Mouse (Mus musculus) neural tube, embryonic 11.5 days (tissue): ENCODE results near the gene Cckbr. TPM values are rescaled to one million over a fixed set of nuclear protein-coding genes. Genes with fewer than 3 reads are reported as not detected.
"Not testable (repeated sequence)": the region's sequence is repeated elsewhere in the genome, so short reads cannot be mapped to it uniquely, and the experiment has no call there.

Experiments
- ATAC-seq: fragments of 200-750 bp; cut with Nextera tagmentation; 2 replicates; pipeline ENCODE4 v1.8.0; 2017; ENCODE audit warnings: moderate number of reproducible peaks, mild to moderate bottlenecking, moderate TSS enrichment, moderate library complexity; ENCODE audit not compliant: insufficient read depth, low FRiP score, low TSS enrichment
- DNase-seq: peaks from one replicate; pipeline ENCODE4 v3.0.0-alpha.2; 2015; ENCODE audit warnings: low spot score
- H3K27ac ChIP-seq: fragments of 300-500 bp; sonication (generic); 2 replicates; pipeline ENCODE4 v1.5.1; 2014; ENCODE audit warnings: low read depth, mild to moderate bottlenecking, low read length
- H3K27me3 ChIP-seq: fragments of 300-500 bp; sonication (generic); 2 replicates; pipeline ENCODE4 v1.6.1; 2014; ENCODE audit warnings: mild to moderate bottlenecking, low read length, mixed read lengths; ENCODE audit not compliant: control insufficient read depth, insufficient read depth
- H3K36me3 ChIP-seq: fragments of 300-500 bp; sonication (generic); 2 replicates; pipeline ENCODE4 v1.6.1; 2014; ENCODE audit warnings: mild to moderate bottlenecking, low read length, moderate library complexity, mixed read lengths; ENCODE audit not compliant: control insufficient read depth, insufficient read depth
- H3K4me1 ChIP-seq: fragments of 300-500 bp; sonication (generic); 2 replicates; pipeline ENCODE4 v1.6.1; 2014; ENCODE audit warnings: low read length, mixed read lengths; ENCODE audit not compliant: control insufficient read depth, insufficient read depth
- H3K4me2 ChIP-seq: fragments of 300-500 bp; sonication (generic); 2 replicates; pipeline ENCODE4 v1.6.1; 2014; ENCODE audit warnings: low read depth, mild to moderate bottlenecking, moderate library complexity
- H3K4me3 ChIP-seq: fragments of 300-500 bp; sonication (generic); 2 replicates; pipeline ENCODE4 v1.5.1; 2014; ENCODE audit warnings: low read depth, low read length
- H3K9ac ChIP-seq: fragments of 300-500 bp; sonication (generic); 2 replicates; pipeline ENCODE4 v1.6.1; 2014; ENCODE audit warnings: mild to moderate bottlenecking, low read length
- H3K9me3 ChIP-seq: fragments of 300-500 bp; sonication (generic); 2 replicates; pipeline ENCODE4 v1.6.1; 2016; ENCODE audit warnings: low read length; ENCODE audit not compliant: control insufficient read depth
- WGBS: fragments of 180-500 bp; shearing (Covaris S2); extraction: QIAGEN DNeasy Blood & Tissue Kit; methylation state at CpG from one replicate; pipeline ENCODE4 v1.1.7; 2014; 5-methylcytosine and 5-hydroxymethylcytosine counted together
- polyA plus RNA-seq: library from polyadenylated mRNA; unstranded; fragments of >200 nt; fragmentation: Nextera tagmentation; extraction: Ambion mirVana; gene quantifications from 2 replicates; pipeline ENCODE4 v1.2.1, GENCODE M21; 2014

Gene Cckbr
- polyA plus RNA-seq, 1 experiment from 2014 or later = not detected

DNA sequence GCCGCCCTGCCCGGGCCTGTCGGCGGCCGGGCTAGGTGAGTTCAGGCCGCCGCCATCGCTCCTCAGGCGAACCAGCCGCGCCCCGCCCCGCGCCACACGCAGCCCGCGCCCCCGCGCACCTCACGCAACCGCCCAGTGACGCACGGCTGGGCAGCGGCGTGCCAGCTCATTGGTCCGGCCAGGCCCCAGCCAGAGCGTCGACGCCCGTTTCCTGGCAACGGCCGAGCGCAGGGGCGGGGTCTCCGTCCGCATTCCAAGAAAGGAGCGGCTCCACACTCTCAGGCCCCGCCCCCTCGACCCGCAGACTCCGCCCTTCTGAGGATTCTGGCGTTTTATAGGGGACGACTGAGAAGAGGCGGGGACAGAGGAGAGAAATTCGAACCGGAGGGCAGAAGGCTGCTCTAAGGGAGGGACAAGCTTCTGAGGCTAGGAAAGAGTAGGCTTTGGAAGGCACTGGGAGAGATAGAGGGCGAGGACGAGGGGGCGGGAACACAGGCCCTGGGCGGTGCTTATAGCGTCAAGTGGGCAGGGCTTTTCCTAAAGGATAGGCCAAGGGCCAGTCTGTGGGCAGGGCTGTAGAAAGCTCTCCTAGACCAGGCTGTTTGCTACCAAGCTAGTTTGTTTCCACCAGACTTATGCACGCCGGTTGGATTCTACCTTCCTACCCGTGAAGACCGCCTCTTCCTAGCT, 25.5 kb upstream of the Cckbr start, which contains the start of gene Fam160a2:
Fam160a2 (minus strand) TSS at position 120 of the 690 bp plus-strand sequence.
- DNase-seq = peak; percentile 100
- peaks cover 5% of the 10 kb centered on the region; the same call in 1 of the 2 replicates for H3K4me1 ChIP-seq
- H3K9me3 ChIP-seq = no peaks in the 10 kb centered on the region
- peak within 1 kb of the TSS; percentile 80 for H3K9ac ChIP-seq
- no peaks in the 10 kb centered on the region for H3K27me3 ChIP-seq
- H3K27ac ChIP-seq = peak within 1 kb of the TSS; percentile 53; the same call in 1 of the 2 replicates
- H3K4me3 ChIP-seq = peak within 1 kb of the TSS; percentile 86
- H3K4me2 ChIP-seq = peak within 1 kb of the TSS; percentile 70
- no peaks in the 10 kb centered on the region for H3K36me3 ChIP-seq
- ATAC-seq = peak; percentile 99
- WGBS = under 1% methylated on average over 51 of the region's 55 CpGs

DNA sequence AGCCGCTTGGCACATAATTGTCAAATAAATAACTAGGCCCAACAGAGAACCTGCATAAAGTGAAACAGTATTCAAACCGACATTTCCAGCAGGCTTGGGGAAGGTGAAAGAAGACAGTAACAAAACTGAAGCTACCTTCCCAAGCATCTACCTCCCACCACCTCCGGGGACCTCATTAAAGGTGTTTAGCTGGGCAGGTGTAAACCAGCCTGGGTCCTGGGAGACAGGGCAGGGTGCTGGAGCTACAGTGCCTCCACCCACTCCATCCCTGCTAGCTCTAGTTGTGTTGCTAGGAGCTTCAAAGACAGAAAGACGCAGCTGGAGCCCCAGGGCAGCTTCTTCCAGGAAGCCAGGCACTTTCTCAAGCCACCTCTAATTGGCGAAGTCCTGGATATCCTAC, 21.3 kb upstream of the Cckbr start, which contains the start of gene Cnga4:
Cnga4 (plus strand) TSS at position 301 of the 400 bp plus-strand sequence.
- Histone ChIP-seq H3K27ac (no peak within 1 kb of the TSS), H3K36me3 (no peaks in the 10 kb centered on the region), H3K9me3 (no peaks in the 10 kb centered on the region), H3K4me2 (no peak within 1 kb of the TSS), H3K9ac (no peak within 1 kb of the TSS), H3K27me3 (no peaks in the 10 kb centered on the region), H3K4me3 (no peak within 1 kb of the TSS), H3K4me1 (peaks cover 1% of the 10 kb centered on the region; the same call in 1 of the 2 replicates)
- ATAC-seq (no peak), DNase-seq (no peak)
- WGBS = 83% methylated on average over 5 of the region's 5 CpGs

DNA sequence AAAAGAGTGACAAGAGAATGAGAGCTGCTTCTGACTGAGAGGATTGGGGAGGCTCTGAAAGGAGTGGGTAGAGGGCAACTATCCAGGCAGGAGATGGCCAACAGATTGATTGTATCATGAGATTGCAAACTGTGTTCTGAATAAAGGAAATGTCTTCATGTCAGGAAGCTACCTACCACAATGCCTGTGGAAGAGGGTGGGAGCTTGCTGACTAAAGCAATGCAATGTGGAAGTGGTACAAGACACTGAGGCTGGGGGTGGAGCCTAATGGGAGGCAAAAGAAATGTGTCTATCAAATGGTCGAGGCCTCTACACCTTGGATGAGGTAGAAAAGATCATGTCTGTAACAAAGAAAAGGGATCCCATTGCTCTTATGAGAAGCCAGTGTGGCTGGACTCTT, 19.2 kb upstream of the Cckbr start:
- Histone ChIP-seq H3K4me3 (no peak overlapping the region), H3K9ac (no peak overlapping the region), H3K4me2 (no peak overlapping the region), H3K36me3 (no peaks in the 10 kb centered on the region), H3K27ac (no peak overlapping the region), H3K27me3 (no peaks in the 10 kb centered on the region), H3K9me3 (no peaks in the 10 kb centered on the region), H3K4me1 (no peaks in the 10 kb centered on the region)
- DNase-seq (no peak), ATAC-seq (no peak)
- 77% methylated on average over 1 of the region's 1 CpGs for WGBS

DNA sequence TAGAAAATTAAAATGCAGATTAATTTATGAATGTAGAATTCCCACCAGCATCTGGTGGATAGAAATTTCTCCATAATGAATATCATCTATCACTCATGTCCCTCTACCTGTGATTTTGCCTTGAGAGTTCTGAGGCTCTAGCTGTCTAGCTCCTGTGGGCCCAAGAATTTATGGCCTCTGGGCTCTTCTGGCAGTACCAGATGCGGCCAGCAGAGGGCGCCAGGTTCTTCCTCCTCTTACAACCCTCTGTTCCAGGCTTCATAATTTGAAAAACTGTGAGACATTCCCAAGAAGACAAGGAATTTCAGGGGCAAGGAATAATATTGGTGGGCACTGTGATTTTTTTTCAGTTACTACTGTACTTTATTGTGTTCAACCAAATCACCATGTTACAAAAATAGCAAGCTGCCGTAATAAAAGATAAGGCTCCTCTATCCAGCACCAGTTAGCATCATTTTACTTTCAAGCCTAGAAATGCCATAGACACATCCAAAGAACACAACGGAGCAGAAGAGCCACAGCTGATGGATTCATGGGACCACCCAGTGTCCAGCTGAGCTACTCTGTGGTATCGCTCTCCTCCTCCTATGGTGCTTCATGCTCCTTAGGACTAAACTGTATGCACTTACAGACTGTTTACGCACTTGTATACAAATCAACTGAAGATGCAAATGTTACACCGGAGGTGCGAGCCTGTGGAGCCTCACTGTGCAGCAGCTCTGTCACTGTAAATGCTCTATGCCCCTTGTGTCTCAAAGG, 13.5 kb upstream of the Cckbr start:
- H3K9ac ChIP-seq, H3K4me2 ChIP-seq, H3K4me3 ChIP-seq, H3K27me3 ChIP-seq, H3K27ac ChIP-seq, H3K36me3 ChIP-seq, H3K4me1 ChIP-seq, H3K9me3 ChIP-seq: not testable (repeated sequence)
- ATAC-seq = peak; percentile 66
- 59% methylated on average over 8 of the region's 8 CpGs for WGBS
- peak; percentile 80 for DNase-seq

DNA sequence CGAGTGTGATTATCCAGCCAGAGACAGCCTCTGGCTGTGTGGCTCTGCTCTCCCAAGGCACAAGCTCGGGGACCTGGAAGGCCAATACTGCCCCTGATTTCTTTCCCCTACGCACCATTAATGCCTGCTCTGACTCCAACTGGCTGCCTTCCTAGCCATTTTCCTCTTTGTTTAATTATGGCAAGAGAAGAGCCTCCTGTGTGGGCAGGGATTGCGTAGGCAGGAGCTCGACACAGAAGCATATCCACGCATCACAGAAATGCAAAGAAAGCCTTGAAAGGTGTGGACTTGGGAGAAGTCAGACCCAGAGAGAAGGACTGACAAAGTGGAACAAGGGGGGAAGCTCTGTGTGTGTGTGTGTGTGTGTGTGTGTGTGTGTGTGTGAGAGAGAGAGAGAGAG, 11.1 kb upstream of the Cckbr start:
- WGBS = 72% methylated on average over 6 of the region's 6 CpGs

DNA sequence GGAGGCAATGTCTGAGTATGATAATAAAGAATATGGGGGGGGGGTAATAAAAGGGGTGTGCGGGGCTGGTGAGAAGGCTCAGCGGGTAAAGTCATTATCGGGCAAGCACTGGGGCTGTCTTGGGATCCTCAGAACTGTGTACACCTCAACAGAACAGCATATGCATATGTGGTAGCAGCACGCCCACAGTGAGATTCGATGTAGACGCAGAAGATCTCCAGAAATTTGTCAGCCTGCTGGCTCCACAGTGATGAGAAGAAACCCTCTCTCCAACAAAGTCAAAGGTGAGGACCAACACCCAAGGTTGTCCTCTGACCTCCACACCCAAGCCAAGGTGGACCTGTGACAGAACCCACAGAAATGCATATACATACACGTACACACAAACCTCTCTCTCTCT, 9.0 kb upstream of the Cckbr start:
- no peaks in the 10 kb centered on the region for H3K27me3 ChIP-seq
- no peak overlapping the region for H3K9ac ChIP-seq
- WGBS = 85% methylated on average over 7 of the region's 7 CpGs
- no peak for ATAC-seq
- no peaks in the 10 kb centered on the region for H3K36me3 ChIP-seq
- no peak overlapping the region for H3K4me2 ChIP-seq
- H3K4me3 ChIP-seq = no peak overlapping the region
- no peaks in the 10 kb centered on the region for H3K9me3 ChIP-seq
- H3K27ac ChIP-seq = no peak overlapping the region
- H3K4me1 ChIP-seq = no peaks in the 10 kb centered on the region
- DNase-seq = no peak

More for the DNA sequence above, 11.1 kb upstream of the Cckbr start:
- Histone ChIP-seq H3K27me3 (no peaks in the 10 kb centered on the region), H3K9ac (no peak overlapping the region), H3K27ac (no peak overlapping the region), H3K36me3 (no peaks in the 10 kb centered on the region), H3K9me3 (no peaks in the 10 kb centered on the region), H3K4me2 (no peak overlapping the region), H3K4me3 (no peak overlapping the region), H3K4me1 (no peaks in the 10 kb centered on the region)
- no peak for DNase-seq
- ATAC-seq = no peak

DNA sequence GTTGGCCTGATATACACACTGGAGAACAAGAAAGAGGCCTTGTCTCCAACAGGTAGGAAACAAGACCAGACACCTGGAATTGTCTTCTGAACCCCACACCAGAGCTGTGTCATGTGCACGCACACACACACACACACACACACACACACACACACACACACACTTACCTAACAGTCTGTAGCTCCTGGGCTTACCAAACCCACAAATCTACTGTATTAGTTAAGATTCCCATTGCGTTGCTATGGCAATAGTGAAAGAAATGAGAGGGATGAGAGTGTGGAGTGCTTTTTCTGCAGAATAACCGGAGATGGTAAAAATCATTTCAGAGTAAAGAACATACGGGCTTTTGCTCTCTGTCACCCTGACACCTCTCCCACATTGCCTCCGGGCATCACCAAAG, 7.4 kb upstream of the Cckbr start:
- H3K27me3 ChIP-seq = no peaks in the 10 kb centered on the region
- WGBS = 85% methylated on average over 5 of the region's 5 CpGs
- no peak for ATAC-seq
- no peaks in the 10 kb centered on the region for H3K9me3 ChIP-seq
- no peaks in the 10 kb centered on the region for H3K36me3 ChIP-seq
- no peak overlapping the region for H3K4me3 ChIP-seq
- DNase-seq = no peak
- H3K9ac ChIP-seq = no peak overlapping the region
- H3K27ac ChIP-seq = no peak overlapping the region
- H3K4me1 ChIP-seq = no peaks in the 10 kb centered on the region
- no peak overlapping the region for H3K4me2 ChIP-seq

DNA sequence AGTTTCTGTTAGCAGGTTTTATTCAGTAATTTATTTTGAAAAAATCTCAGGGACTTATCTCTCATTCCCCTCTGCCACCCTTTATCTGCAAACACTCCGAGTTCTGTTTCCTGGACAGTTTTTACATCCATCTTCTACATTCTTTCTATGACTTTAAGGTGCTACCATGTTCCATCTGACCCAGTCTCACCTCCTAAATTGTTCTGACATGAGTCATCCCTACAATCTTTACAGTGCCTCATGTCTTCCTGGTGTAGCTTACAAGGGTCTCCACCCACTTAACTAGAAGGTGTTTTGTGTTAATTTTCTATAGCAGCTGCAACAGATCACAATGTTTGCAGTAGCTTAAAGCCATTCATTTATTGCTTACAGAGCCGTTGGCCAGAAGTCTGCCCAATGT, 4.6 kb upstream of the Cckbr start:
- Histone ChIP-seq H3K36me3 (no peaks in the 10 kb centered on the region), H3K4me3 (no peak overlapping the region), H3K27ac (no peak overlapping the region), H3K4me2 (no peak overlapping the region), H3K9ac (no peak overlapping the region), H3K27me3 (peaks cover 13% of the 10 kb centered on the region), H3K9me3 (no peaks in the 10 kb centered on the region), H3K4me1 (no peaks in the 10 kb centered on the region)
- no peak for ATAC-seq
- DNase-seq = no peak
- 75% methylated on average over 2 of the region's 2 CpGs for WGBS

DNA sequence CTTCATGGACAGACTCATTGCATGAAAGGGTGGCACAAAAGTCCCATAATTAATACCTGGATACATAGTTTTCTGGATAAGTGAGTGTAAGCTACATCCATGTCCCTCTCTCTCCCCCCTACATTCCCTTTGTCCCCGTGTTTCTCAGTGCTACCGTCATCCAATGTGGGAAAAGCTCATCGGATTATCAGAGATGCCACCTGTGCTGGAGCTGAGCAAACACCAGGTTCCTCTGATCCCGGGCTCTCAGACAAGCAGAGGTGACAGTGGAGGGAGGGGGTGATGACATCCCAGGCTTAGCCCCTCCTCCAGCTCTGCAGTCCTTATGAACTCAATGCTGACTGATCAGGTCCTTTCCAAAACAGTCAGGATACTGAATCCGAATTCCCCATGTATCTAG, 1.2 kb upstream of the Cckbr start:
- no peaks in the 10 kb centered on the region for H3K36me3 ChIP-seq
- peaks cover 24% of the 10 kb centered on the region for H3K27me3 ChIP-seq
- no peak overlapping the region for H3K27ac ChIP-seq
- 34% methylated on average over 5 of the region's 5 CpGs for WGBS
- H3K4me3 ChIP-seq = no peak overlapping the region
- H3K4me1 ChIP-seq = no peaks in the 10 kb centered on the region
- no peak overlapping the region for H3K4me2 ChIP-seq
- H3K9me3 ChIP-seq = no peaks in the 10 kb centered on the region
- DNase-seq (no peak), ATAC-seq (no peak)
- no peak overlapping the region for H3K9ac ChIP-seq
